Mouse (Mus musculus): Measurements from ENCODE around the gene Col4a3. TPM values are rescaled to one million over a fixed set of nuclear protein-coding genes. Genes with fewer than 3 reads are reported as not detected.

Col4a3 gene
- polyA plus RNA-seq, 1 experiment: not detected

DNA sequence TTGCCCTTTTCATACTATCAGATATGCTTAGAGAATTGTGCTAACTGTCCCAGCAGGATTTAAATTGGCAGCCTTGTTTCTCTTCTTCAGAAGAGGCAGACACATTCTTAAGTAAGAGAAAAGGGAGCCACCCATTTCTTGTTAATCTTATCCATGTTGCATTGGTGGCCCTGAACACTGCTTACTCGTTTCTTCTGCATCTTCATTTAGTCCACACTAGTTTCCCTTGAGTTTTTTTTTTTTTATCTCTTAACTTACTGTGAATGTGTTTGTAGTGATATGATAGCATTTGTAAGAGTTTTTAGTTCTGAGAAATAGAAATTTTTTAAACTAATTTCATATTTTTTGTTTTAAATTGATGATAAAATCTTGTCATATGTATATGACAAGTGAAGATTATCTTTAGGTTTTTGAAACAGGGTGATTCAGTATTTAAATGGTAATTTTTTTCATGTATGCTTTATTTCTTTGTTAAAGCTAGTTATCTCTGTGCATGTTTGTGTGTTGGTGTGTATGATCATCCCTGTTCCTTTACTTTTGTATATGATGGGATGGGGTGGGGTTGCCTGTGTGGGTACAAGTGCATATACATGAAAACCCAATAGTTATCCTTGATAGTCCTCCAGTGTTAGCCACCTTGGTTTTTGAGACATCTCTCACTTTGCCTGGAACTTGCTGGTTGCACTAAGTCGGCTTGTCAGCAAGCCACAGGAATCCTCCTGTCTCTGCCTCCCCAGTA, 161.2 kb downstream of the Col4a3 start:
- Histone ChIP-seq H3K27ac (ENCODE audit: insufficient read depth, low read length) (no peak overlapping the region), H3K9ac (ENCODE audit: low read depth, poor library complexity, severe bottlenecking) (no peak overlapping the region), H3K4me1 (ENCODE audit: control insufficient read depth, insufficient read depth, low read length) (no peaks in the 10 kb centered on the region), H3K4me3 (ENCODE audit: low read depth, low read length) (no peak overlapping the region), H3K9me3 (replicated peaks; ENCODE audit: control insufficient read depth, insufficient read depth, low read length, poor library complexity, severe bottlenecking) (no peaks in the 10 kb centered on the region), H3K36me3 (ENCODE audit: control insufficient read depth, insufficient read depth, low read length, poor library complexity, severe bottlenecking) (peaks cover 4% of the 10 kb centered on the region), H3K27me3 (ENCODE audit: control insufficient read depth, insufficient read depth, low read length, poor library complexity, severe bottlenecking) (no peaks in the 10 kb centered on the region)
- no peak for TF ChIP-seq POLR2A (IDR thresholded peaks at IDR 0.05; ENCODE audit: insufficient read depth, low read length)

DNA sequence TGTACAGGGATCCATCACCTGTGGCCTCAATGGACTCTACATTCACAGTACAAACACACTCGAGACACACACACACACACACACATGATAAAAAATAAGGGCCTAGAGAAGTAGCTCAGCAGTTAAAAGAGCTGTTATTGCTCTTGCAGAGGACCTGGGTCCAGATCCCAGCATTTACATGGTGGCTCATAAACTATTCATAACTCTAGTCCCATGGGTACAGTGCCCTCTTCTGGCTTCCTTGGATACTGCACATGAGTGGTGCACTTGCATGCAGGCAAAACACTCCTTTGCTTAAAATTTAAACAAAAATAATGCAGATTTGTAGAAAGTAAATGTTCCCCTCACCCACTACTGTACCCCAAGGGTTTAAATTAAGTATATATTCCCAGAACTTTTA, 172.8 kb downstream of the Col4a3 start:
- no peaks in the 10 kb centered on the region for H3K4me1 ChIP-seq (ENCODE audit: control insufficient read depth, insufficient read depth, low read length)
- no peak overlapping the region for H3K9ac ChIP-seq (ENCODE audit: low read depth, poor library complexity, severe bottlenecking)
- H3K27me3 ChIP-seq (ENCODE audit: control insufficient read depth, insufficient read depth, low read length, poor library complexity, severe bottlenecking): no peaks in the 10 kb centered on the region
- peaks cover 5% of the 10 kb centered on the region for H3K36me3 ChIP-seq (ENCODE audit: control insufficient read depth, insufficient read depth, low read length, poor library complexity, severe bottlenecking)
- H3K9me3 ChIP-seq (replicated peaks; ENCODE audit: control insufficient read depth, insufficient read depth, low read length, poor library complexity, severe bottlenecking): no peaks in the 10 kb centered on the region
- H3K27ac ChIP-seq (ENCODE audit: insufficient read depth, low read length): no peak overlapping the region
- H3K4me3 ChIP-seq (ENCODE audit: low read depth, low read length): no peak overlapping the region
- TF ChIP-seq CTCF (IDR thresholded peaks at IDR 0.05; ENCODE audit: low read depth, low read length): peak; percentile 5
- no peak for TF ChIP-seq POLR2A (IDR thresholded peaks at IDR 0.05; ENCODE audit: insufficient read depth, low read length)

DNA sequence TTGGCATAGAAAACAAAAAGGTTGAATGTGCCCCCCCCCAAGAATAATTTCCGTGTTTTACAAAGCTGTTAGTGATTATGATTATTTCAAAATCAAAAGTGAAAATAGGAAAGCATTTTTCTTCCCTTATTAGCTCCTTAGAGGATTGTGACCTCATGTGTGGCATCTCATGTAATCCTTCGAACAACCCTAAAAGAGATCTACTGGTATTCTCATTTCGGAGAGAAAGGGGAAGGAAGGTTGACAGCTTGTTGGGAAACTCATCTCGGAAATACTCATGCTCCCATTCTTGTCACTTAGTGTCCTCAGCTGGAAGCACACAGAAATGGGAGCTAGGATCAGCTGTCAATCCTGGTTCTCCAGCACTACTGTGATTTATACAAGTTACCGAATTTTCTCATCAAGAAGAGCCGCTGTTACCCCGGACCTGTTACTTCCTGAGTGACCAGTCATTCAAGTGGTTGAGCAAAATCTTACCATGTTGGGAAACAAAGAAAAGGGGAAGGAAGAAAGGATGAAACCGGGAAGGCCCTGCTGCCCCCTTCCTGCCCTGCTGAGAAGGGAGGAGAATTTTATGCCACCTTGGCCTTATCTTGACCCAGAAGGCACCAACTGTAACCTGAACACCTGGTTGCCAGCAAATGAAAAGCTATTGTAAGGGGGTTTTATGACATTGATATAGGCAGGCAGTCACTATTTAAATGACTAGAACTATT, 174.9 kb downstream of the Col4a3 start:
- Histone ChIP-seq H3K27ac (ENCODE audit: insufficient read depth, low read length) (no peak overlapping the region), H3K9me3 (replicated peaks; ENCODE audit: control insufficient read depth, insufficient read depth, low read length, poor library complexity, severe bottlenecking) (no peaks in the 10 kb centered on the region), H3K36me3 (ENCODE audit: control insufficient read depth, insufficient read depth, low read length, poor library complexity, severe bottlenecking) (no peaks in the 10 kb centered on the region), H3K4me1 (ENCODE audit: control insufficient read depth, insufficient read depth, low read length) (no peaks in the 10 kb centered on the region), H3K4me3 (ENCODE audit: low read depth, low read length) (no peak overlapping the region), H3K27me3 (ENCODE audit: control insufficient read depth, insufficient read depth, low read length, poor library complexity, severe bottlenecking) (no peaks in the 10 kb centered on the region), H3K9ac (ENCODE audit: low read depth, poor library complexity, severe bottlenecking) (no peak overlapping the region)
- no peak for TF ChIP-seq POLR2A (IDR thresholded peaks at IDR 0.05; ENCODE audit: insufficient read depth, low read length)
- TF ChIP-seq EP300 (IDR thresholded peaks at IDR 0.05; ENCODE audit: insufficient read depth, low read depth, low read length): no peak
- TF ChIP-seq CTCF (IDR thresholded peaks at IDR 0.05; ENCODE audit: low read depth, low read length): no peak

DNA sequence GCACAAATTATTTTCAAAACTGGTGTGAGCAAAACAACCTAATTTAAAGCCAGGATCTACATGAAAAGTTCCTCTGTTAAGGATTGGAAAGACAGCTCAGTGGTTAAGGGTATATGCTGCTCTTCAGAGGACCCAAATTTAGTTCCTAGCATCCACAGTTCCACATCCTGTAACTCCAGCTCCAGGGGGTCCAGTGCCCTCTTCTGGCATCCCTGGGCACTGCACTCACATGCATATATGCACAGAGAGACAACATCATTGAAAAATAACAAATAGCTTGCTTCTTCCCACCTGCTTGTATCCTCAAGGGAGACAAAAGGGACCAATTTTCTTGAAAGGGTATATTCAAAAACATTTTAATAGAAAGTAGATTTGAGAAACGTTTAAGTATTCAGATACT, 175.6 kb downstream of the Col4a3 start:
- no peaks in the 10 kb centered on the region for H3K27me3 ChIP-seq (ENCODE audit: control insufficient read depth, insufficient read depth, low read length, poor library complexity, severe bottlenecking)
- TF ChIP-seq POLR2A (IDR thresholded peaks at IDR 0.05; ENCODE audit: insufficient read depth, low read length) (no peak), CTCF (IDR thresholded peaks at IDR 0.05; ENCODE audit: low read depth, low read length) (peak; percentile 44)
- no peaks in the 10 kb centered on the region for H3K36me3 ChIP-seq (ENCODE audit: control insufficient read depth, insufficient read depth, low read length, poor library complexity, severe bottlenecking)
- no peak overlapping the region for H3K27ac ChIP-seq (ENCODE audit: insufficient read depth, low read length)
- H3K4me3 ChIP-seq (ENCODE audit: low read depth, low read length): no peak overlapping the region
- H3K9me3 ChIP-seq (replicated peaks; ENCODE audit: control insufficient read depth, insufficient read depth, low read length, poor library complexity, severe bottlenecking): no peaks in the 10 kb centered on the region
- no peaks in the 10 kb centered on the region for H3K4me1 ChIP-seq (ENCODE audit: control insufficient read depth, insufficient read depth, low read length)
- H3K9ac ChIP-seq (ENCODE audit: low read depth, poor library complexity, severe bottlenecking): no peak overlapping the region

DNA sequence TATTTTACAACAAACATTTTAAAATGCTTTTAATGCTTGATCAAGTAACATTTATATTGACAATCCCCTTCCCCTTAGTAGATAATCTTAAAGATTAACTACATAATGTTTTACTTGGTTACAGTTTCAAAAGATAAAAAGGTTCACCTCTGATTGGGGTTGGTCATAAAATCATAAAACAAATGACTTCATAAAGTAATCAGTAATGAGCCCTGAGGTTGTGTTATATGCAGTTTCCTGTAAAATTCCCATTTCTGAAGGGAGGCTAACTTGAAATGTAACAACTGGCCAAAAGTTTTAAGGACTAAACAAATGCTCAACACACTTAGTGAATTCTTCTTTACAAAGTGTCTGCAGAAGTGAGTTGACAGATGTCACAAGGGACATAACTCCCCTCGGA, 179.5 kb downstream of the Col4a3 start:
- Histone ChIP-seq H3K9ac (ENCODE audit: low read depth, poor library complexity, severe bottlenecking) (no peak overlapping the region), H3K27ac (ENCODE audit: insufficient read depth, low read length) (no peak overlapping the region), H3K36me3 (ENCODE audit: control insufficient read depth, insufficient read depth, low read length, poor library complexity, severe bottlenecking) (no peaks in the 10 kb centered on the region), H3K4me3 (ENCODE audit: low read depth, low read length) (no peak overlapping the region), H3K27me3 (ENCODE audit: control insufficient read depth, insufficient read depth, low read length, poor library complexity, severe bottlenecking) (no peaks in the 10 kb centered on the region), H3K4me1 (ENCODE audit: control insufficient read depth, insufficient read depth, low read length) (no peaks in the 10 kb centered on the region), H3K9me3 (replicated peaks; ENCODE audit: control insufficient read depth, insufficient read depth, low read length, poor library complexity, severe bottlenecking) (no peaks in the 10 kb centered on the region)
- TF ChIP-seq EP300 (IDR thresholded peaks at IDR 0.05; ENCODE audit: insufficient read depth, low read depth, low read length) (no peak), CTCF (IDR thresholded peaks at IDR 0.05; ENCODE audit: low read depth, low read length) (no peak), POLR2A (IDR thresholded peaks at IDR 0.05; ENCODE audit: insufficient read depth, low read length) (no peak)

DNA sequence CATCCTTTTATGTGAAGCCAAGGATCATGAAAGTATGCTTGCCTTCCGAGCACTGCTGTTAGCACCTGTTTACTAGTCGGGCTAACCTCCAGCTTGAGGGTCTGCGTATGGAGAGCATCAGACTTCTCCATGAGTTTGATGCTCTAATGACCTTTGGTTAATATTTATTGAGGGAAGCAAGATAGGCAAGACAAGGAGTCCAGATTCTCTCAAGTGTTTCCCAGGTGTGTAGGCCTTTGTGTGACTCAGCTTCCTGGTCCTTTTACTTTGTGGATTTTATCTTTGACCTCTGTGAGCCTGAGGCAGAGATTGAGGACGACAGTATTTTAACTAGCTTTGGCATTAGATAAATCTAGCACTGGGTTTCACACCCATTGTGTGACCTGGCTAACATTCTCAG, 179.9 kb downstream of the Col4a3 start:
- Histone ChIP-seq H3K4me3 (ENCODE audit: low read depth, low read length) (no peak overlapping the region), H3K27me3 (ENCODE audit: control insufficient read depth, insufficient read depth, low read length, poor library complexity, severe bottlenecking) (no peaks in the 10 kb centered on the region), H3K4me1 (ENCODE audit: control insufficient read depth, insufficient read depth, low read length) (no peaks in the 10 kb centered on the region), H3K27ac (ENCODE audit: insufficient read depth, low read length) (no peak overlapping the region), H3K36me3 (ENCODE audit: control insufficient read depth, insufficient read depth, low read length, poor library complexity, severe bottlenecking) (no peaks in the 10 kb centered on the region), H3K9me3 (replicated peaks; ENCODE audit: control insufficient read depth, insufficient read depth, low read length, poor library complexity, severe bottlenecking) (peaks cover 2% of the 10 kb centered on the region; the same call in 1 of the 2 replicates), H3K9ac (ENCODE audit: low read depth, poor library complexity, severe bottlenecking) (no peak overlapping the region)
- TF ChIP-seq EP300 (IDR thresholded peaks at IDR 0.05; ENCODE audit: insufficient read depth, low read depth, low read length) (no peak), POLR2A (IDR thresholded peaks at IDR 0.05; ENCODE audit: insufficient read depth, low read length) (no peak), CTCF (IDR thresholded peaks at IDR 0.05; ENCODE audit: low read depth, low read length) (no peak)
